Mouse (Mus musculus): Measurements from ENCODE around the gene Ubxn11.

The Ubxn11 gene

GRCm38 (mm10) chr4:134153656-134154055 is 51.3 kb downstream of the Ubxn11 start:
- no peak for DNase-seq

GRCm38 (mm10) chr4:134154354-134154753 is 52.0 kb downstream of the Ubxn11 start:
- no peak for DNase-seq

GRCm38 (mm10) chr4:134155531-134155930 is 53.2 kb downstream of the Ubxn11 start:
- no peak for DNase-seq

- no peak for DNase-seq
These were observed 53.6 kb downstream of the Ubxn11 start for GRCm38 (mm10) chr4:134155961-134156465.

GRCm38 (mm10) chr4:134156744-134157143 is 54.4 kb downstream of the Ubxn11 start:
- no peak for DNase-seq

GRCm38 (mm10) chr4:134157558-134157957 is 55.2 kb downstream of the Ubxn11 start:
- no peak for DNase-seq

- DNase-seq: no peak
These were observed 56.4 kb downstream of the Ubxn11 start for GRCm38 (mm10) chr4:134158774-134159173.

- DNase-seq: peak; percentile 42 to 49
These were observed 57.7 kb downstream of the Ubxn11 start for GRCm38 (mm10) chr4:134160071-134160470.

GRCm38 (mm10) chr4:134164591-134164990 is 62.2 kb downstream of the Ubxn11 start:
- no peak for DNase-seq

GRCm38 (mm10) chr4:134165024-134165423 is 62.7 kb downstream of the Ubxn11 start:
- DNase-seq: no peak

- no peak for DNase-seq
These were observed 63.4 kb downstream of the Ubxn11 start for GRCm38 (mm10) chr4:134165548-134166465.

- no peak for DNase-seq
These were observed 64.5 kb downstream of the Ubxn11 start for GRCm38 (mm10) chr4:134166906-134167305.

- DNase-seq: no peak
These were observed 70.0 kb downstream of the Ubxn11 start for GRCm38 (mm10) chr4:134172391-134172790.
